In the genomic region with DNA sequence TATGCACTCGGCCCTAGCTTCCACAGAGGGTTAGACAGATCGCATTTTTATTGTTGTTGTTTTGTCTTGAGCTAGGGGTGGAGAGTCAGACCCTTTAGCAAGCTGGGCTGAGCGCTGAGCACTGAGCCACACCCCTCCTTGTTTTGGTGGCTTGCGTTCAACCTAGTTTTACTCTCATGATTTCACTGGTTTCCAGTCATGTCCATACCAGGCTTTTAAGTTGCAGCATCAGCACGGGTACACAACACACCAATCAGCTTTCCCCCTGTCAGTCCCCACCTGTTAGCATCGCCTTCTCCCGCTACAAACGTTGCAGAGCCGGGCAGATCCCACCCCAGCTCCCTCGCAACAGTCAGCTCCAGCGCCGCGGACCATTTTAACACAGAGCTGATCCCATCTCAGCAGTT, we compare ENCODE assay signal across 8 mouse cellular contexts. TPM values are rescaled to one million over a fixed set of nuclear protein-coding genes. Genes with fewer than 3 reads are reported as not detected.
DNase-seq lines count a peak whose midpoint lies in the region; ATAC-seq and TF ChIP-seq lines count a peak whose summit lies in the region.

No protein-coding gene starts in this region.

- DNase-seq in kidney, adult 8-10 months, result no peak
- peak; percentile 45 for DNase-seq in c-Kit-negative CD71-positive TER-119-positive erythroid progenitor cells, embryonic 14.5 days (ENCODE audit: low read depth, low spot score)
- peak; percentile 55 for DNase-seq in intestine, embryonic 14.5 days (ENCODE audit: low spot score)
- no peak for DNase-seq in midbrain, postnatal 0 days (ENCODE audit: low spot score)
- DNase-seq in cerebellum, postnatal 10 days, result no peak
- DNase-seq in Muller cell, postnatal 12 days (ENCODE audit: inconsistent ontology term), result no peak
- no peak for DNase-seq in cerebellum, postnatal 25 days

- H3K27ac ChIP-seq in kidney, embryonic 16.5 days (ENCODE audit: low read length), result peak overlapping the region; percentile 98
- H3K27ac ChIP-seq in intestine, embryonic 14.5 days (ENCODE audit: low read depth), result peak overlapping the region; percentile 99
- peak overlapping the region; percentile 91; the same call in 1 of the 2 replicates for H3K27ac ChIP-seq in midbrain, postnatal 0 days (ENCODE audit: low read depth, low read length)

- TF ChIP-seq CTCF in midbrain, postnatal 0 days (IDR thresholded peaks at IDR 0.05), result no peak

- peak overlapping the region; percentile 79 for H3K4me3 ChIP-seq in kidney, embryonic 16.5 days (ENCODE audit: low read length)
- H3K4me3 ChIP-seq in intestine, embryonic 14.5 days (ENCODE audit: low read depth, low read length), result peak overlapping the region; percentile 71
- H3K4me3 ChIP-seq in midbrain, postnatal 0 days (ENCODE audit: low read depth, low read length), result peak overlapping the region; percentile 49

- peak; percentile 67 for ATAC-seq in kidney, embryonic 16.5 days (ENCODE audit: low FRiP score, low TSS enrichment)
- peak; percentile 59 for ATAC-seq in intestine, embryonic 14.5 days (replicated peaks; ENCODE audit: low FRiP score, low TSS enrichment, low read depth)
- no peak; the same call in 1 of the 2 replicates for ATAC-seq in midbrain, postnatal 0 days (ENCODE audit: low FRiP score)

- H3K9ac ChIP-seq in kidney, embryonic 16.5 days (replicated peaks; ENCODE audit: low read length), result peak overlapping the region; percentile 84
- peak overlapping the region; percentile 70 for H3K9ac ChIP-seq in intestine, embryonic 14.5 days (ENCODE audit: low read length)
- H3K9ac ChIP-seq in midbrain, postnatal 0 days (replicated peaks; ENCODE audit: low read length, poor library complexity, severe bottlenecking), result peak overlapping the region; percentile 68

- H3K36me3 ChIP-seq in kidney, embryonic 16.5 days (ENCODE audit: insufficient read depth, low read length), result peaks cover 6% of the 10 kb centered on the region; the same call in 1 of the 2 replicates
- H3K36me3 ChIP-seq in intestine, embryonic 14.5 days (ENCODE audit: control insufficient read depth, insufficient read depth, low read length), result peaks cover 13% of the 10 kb centered on the region
- H3K36me3 ChIP-seq in midbrain, postnatal 0 days (ENCODE audit: insufficient read depth, low read length), result no peaks in the 10 kb centered on the region

- H3K4me2 ChIP-seq in kidney, embryonic 16.5 days (replicated peaks; ENCODE audit: low read depth, low read length), result peak overlapping the region; percentile 57
- H3K4me2 ChIP-seq in intestine, embryonic 14.5 days (ENCODE audit: low read length), result peak overlapping the region; percentile 55
- peak overlapping the region; percentile 68 for H3K4me2 ChIP-seq in midbrain, postnatal 0 days (ENCODE audit: low read depth, low read length, poor library complexity, severe bottlenecking)

- H3K4me1 ChIP-seq in kidney, embryonic 16.5 days (ENCODE audit: insufficient read depth, low read length), result peaks cover 10% of the 10 kb centered on the region; the same call in 1 of the 2 replicates
- 0 out of 2 replicates have a peak, but pooled peaks cover 5% of the 10 kb centered on the region for H3K4me1 ChIP-seq in intestine, embryonic 14.5 days (replicated peaks; ENCODE audit: control insufficient read depth, insufficient read depth, low read length)
- 0 out of 2 replicates have a peak, but pooled peaks cover 4% of the 10 kb centered on the region for H3K4me1 ChIP-seq in midbrain, postnatal 0 days (ENCODE audit: insufficient read depth, low read length)

- H3K27me3 ChIP-seq in kidney, embryonic 16.5 days (ENCODE audit: insufficient read depth, low read length), result no peaks in the 10 kb centered on the region
- no peaks in the 10 kb centered on the region for H3K27me3 ChIP-seq in intestine, embryonic 14.5 days (replicated peaks; ENCODE audit: control insufficient read depth, insufficient read depth, low read length)
- no peaks in the 10 kb centered on the region for H3K27me3 ChIP-seq in midbrain, postnatal 0 days (ENCODE audit: insufficient read depth, low read length)

- WGBS in kidney, embryonic 16.5 days, result under 1% methylated on average over 13 of the region's 13 CpGs
- WGBS in intestine, embryonic 14.5 days, result 0% methylated on average over 13 of the region's 13 CpGs
- WGBS in midbrain, postnatal 0 days, result under 1% methylated on average over 13 of the region's 13 CpGs

- no peaks in the 10 kb centered on the region for H3K9me3 ChIP-seq in kidney, embryonic 16.5 days (ENCODE audit: low read length)
- H3K9me3 ChIP-seq in intestine, embryonic 14.5 days (ENCODE audit: control insufficient read depth, low read length), result no peaks in the 10 kb centered on the region
- no peaks in the 10 kb centered on the region for H3K9me3 ChIP-seq in midbrain, postnatal 0 days (ENCODE audit: low read length)

RNA-seq across cellular contexts. Expression of gene Ndc80, which starts 0.4 kb away (rescaled TPM):
- 50.7 and 51.2 TPM in 2 replicates for polyA plus RNA-seq in kidney, embryonic 16.5 days (2015; fragmentation: Nextera tagmentation; extraction: Ambion mirVana)
- polyA plus RNA-seq in intestine, embryonic 14.5 days (2014; fragmentation: Nextera tagmentation; extraction: Ambion mirVana), result 38.0 and 44.0 TPM in 2 replicates
- 0.44 and 0.80 TPM in 2 replicates for total RNA-seq in midbrain, postnatal 0 days (2014; rRNA removed)
- 2.8 and 3.3 TPM in 2 replicates for polyA plus RNA-seq in midbrain, postnatal 0 days (2015; fragmentation: Nextera tagmentation; extraction: Ambion mirVana)

RNA-seq across cellular contexts. Expression of gene Spdya, which starts 25.6 kb away (rescaled TPM):
- polyA plus RNA-seq in kidney, embryonic 16.5 days (2015; fragmentation: Nextera tagmentation; extraction: Ambion mirVana), result 0.59 and 0.63 TPM in 2 replicates
- 0.73 and 0.99 TPM in 2 replicates for polyA plus RNA-seq in intestine, embryonic 14.5 days (2014; fragmentation: Nextera tagmentation; extraction: Ambion mirVana)
- total RNA-seq in midbrain, postnatal 0 days (2014; rRNA removed), result 0.71 and 0.85 TPM in 2 replicates
- 2.5 and 2.7 TPM in 2 replicates for polyA plus RNA-seq in midbrain, postnatal 0 days (2015; fragmentation: Nextera tagmentation; extraction: Ambion mirVana)

RNA-seq across cellular contexts. Expression of gene Smchd1, which starts 51.2 kb away (rescaled TPM):
- polyA plus RNA-seq in kidney, embryonic 16.5 days (2015; fragmentation: Nextera tagmentation; extraction: Ambion mirVana), result 54.7 and 69.7 TPM in 2 replicates
- 81.8 and 83.5 TPM in 2 replicates for polyA plus RNA-seq in intestine, embryonic 14.5 days (2014; fragmentation: Nextera tagmentation; extraction: Ambion mirVana)
- 40.2 and 58.7 TPM in 2 replicates for total RNA-seq in midbrain, postnatal 0 days (2014; rRNA removed)
- 30.2 and 33.4 TPM in 2 replicates for polyA plus RNA-seq in midbrain, postnatal 0 days (2015; fragmentation: Nextera tagmentation; extraction: Ambion mirVana)

Comparison
In these comparisons a context has a peak if more than half of its experiments do, and no peak if none do; other contexts are left out.
1. DNase-seq: peak in c-Kit-negative CD71-positive TER-119-positive erythroid progenitor cells, embryonic 14.5 days (single experiment) and intestine, embryonic 14.5 days (single experiment); none in kidney, adult 8-10 months (0 of 2), midbrain, postnatal 0 days (single experiment), cerebellum, postnatal 10 days (0 of 2), Muller cell, postnatal 12 days (single experiment) and cerebellum, postnatal 25 days (0 of 2).
2. Peak in every context shown above with its lines, with median percentiles within 50 percentile points of each other: H3K27ac ChIP-seq, H3K4me2 ChIP-seq, H3K4me3 ChIP-seq and H3K9ac ChIP-seq.